Mouse (Mus musculus) ES-E14 (cell line): ENCODE measurements around the gene Babam1. TPM values are rescaled to one million over a fixed set of nuclear protein-coding genes. Genes with fewer than 3 reads are reported as not detected.
A peak's percentile ranks its signal among the peaks of the same experiment; 100 is the strongest.

Source experiments
- DNase-seq: peaks from one replicate; pipeline ENCODE4 v3.0.0-alpha.2; 2013; ENCODE audit warnings: low read depth, low spot score
- H3K27ac ChIP-seq: 2 replicates; pipeline ENCODE4 v1.5.1; 2012; ENCODE audit warnings: low read depth, mild to moderate bottlenecking, low read length, moderate library complexity, mixed read lengths; ENCODE audit not compliant: poor library complexity, insufficient read depth, severe bottlenecking
- H3K36me3 ChIP-seq: 2 replicates; pipeline ENCODE4 v1.6.1; 2012; ENCODE audit warnings: mild to moderate bottlenecking, low read length, moderate library complexity, mixed read lengths; ENCODE audit not compliant: control insufficient read depth, poor library complexity, insufficient read depth, severe bottlenecking
- H3K4me1 ChIP-seq, 2 experiments: fragments of 150-350 bp in 1 of 2; sonication (generic) in 1 of 2; 2 replicates each; pipeline ENCODE4 v1.6.1; 2012; ENCODE audit warnings: low read length in 2 of 2, mild to moderate bottlenecking in 1 of 2, mixed read lengths in 1 of 2; ENCODE audit not compliant: control insufficient read depth in 2 of 2, insufficient read depth in 2 of 2, poor library complexity in 1 of 2
- H3K4me3 ChIP-seq, 2 experiments: fragments of 150-350 bp in 1 of 2; sonication (generic) in 1 of 2; 2 replicates each; pipeline ENCODE4 v1.5.1; 2012; ENCODE audit warnings: low read length in 2 of 2, low read depth in 1 of 2, mild to moderate bottlenecking in 1 of 2, mixed read lengths in 1 of 2; ENCODE audit not compliant: insufficient read depth in 1 of 2, poor library complexity in 1 of 2, severe bottlenecking in 1 of 2
- H3K9ac ChIP-seq: 2 replicates; pipeline ENCODE4 v1.6.1; 2012; ENCODE audit warnings: low read depth, mild to moderate bottlenecking, low read length, mixed read lengths; ENCODE audit not compliant: poor library complexity, insufficient read depth, severe bottlenecking
- H3K9me3 ChIP-seq: fragments of 150-350 bp; sonication (generic); 2 replicates; pipeline ENCODE4 v1.6.1; 2012; ENCODE audit warnings: low read depth, mild to moderate bottlenecking, low read length; ENCODE audit not compliant: control insufficient read depth, insufficient read depth
- CHD2 ChIP-seq: IDR thresholded peaks from 2 replicates; pipeline ENCODE4 v1.6.1; 2014; ENCODE audit warnings: mild to moderate bottlenecking, low read depth, low read length, inconsistent platforms
- HCFC1 ChIP-seq: IDR thresholded peaks from 2 replicates; pipeline ENCODE4 v1.6.1; 2012; ENCODE audit warnings: low read length, inconsistent platforms, borderline replicate concordance; ENCODE audit not compliant: insufficient read depth
- MAFK ChIP-seq: IDR thresholded peaks from 2 replicates; pipeline ENCODE4 v1.6.1; 2014; ENCODE audit warnings: mild to moderate bottlenecking, low read depth, low read length, inconsistent platforms; ENCODE audit not compliant: insufficient read depth
- ZC3H11A ChIP-seq: IDR thresholded peaks from 2 replicates; pipeline ENCODE4 v1.6.1; 2012; ENCODE audit warnings: low read depth, mild to moderate bottlenecking, inconsistent platforms, low read length, borderline replicate concordance
- ZNF384 ChIP-seq: IDR thresholded peaks from 2 replicates; pipeline ENCODE4 v1.6.1; 2012; ENCODE audit warnings: low read depth, low read length, inconsistent platforms
- in situ Hi-C, 2 experiments: fragments of 600-800 bp; cut with MboI; formaldehyde crosslinking; loops; one replicate each; pipeline ENCODE4 v1.15.1; 2025; ENCODE audit warnings: low sequenced_read_pairs in 2 of 2, inconsistent platforms in 1 of 2; ENCODE audit not compliant: unreplicated experiment in 2 of 2
- total RNA-seq: library from RNA; depleted of rRNA; stranded (reverse); fragments of 300-350 nt; gene quantifications from 2 replicates; pipeline ENCODE4 v1.2.3, GENCODE M21; 2012

Gene Babam1
- total RNA-seq, 1 experiment, result 47.4 TPM

DNA sequence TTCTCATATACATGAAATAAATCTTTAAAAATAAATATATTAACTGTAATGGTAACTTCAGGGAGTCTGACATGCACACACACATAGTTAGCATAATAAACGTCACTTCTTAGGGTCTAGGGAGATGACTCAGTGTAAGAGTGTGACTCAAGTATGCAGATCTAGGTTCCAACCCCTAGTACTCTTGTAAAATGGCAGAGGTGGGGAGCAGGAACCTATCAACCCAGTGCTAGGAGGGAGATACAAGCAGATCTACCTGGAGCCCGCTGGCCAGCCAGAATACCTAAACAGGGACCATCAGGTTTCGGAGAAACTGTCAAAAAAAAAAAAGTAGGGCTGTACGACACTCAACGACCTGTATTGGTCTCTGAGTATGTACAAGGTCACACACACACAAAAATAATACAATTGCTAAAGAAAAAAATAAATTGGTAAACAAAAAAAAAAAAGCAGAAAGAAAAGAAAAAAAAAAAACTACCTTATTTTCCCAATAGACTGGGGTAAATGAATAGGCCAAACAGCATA lies 25.9 kb upstream of the Babam1 start:
- Histone ChIP-seq H3K27ac (peak overlapping the region; percentile 48; the same call in 1 of the 2 replicates), H3K4me3 (peak overlapping the region; percentile 88 to 94), H3K36me3 (peaks cover 24% of the 10 kb centered on the region), H3K9me3 (no peaks in the 10 kb centered on the region), H3K4me1 (peaks cover 7 to 24% of the 10 kb centered on the region in 2 experiments), H3K9ac (peak overlapping the region; percentile 63; the same call in 1 of the 2 replicates)
- no peak for DNase-seq
- in situ Hi-C loops, result no loop called here
- TF ChIP-seq ZNF384, result peak; percentile 49; the same call in 1 of the 2 replicates
- TF ChIP-seq ZC3H11A, result no peak

DNA sequence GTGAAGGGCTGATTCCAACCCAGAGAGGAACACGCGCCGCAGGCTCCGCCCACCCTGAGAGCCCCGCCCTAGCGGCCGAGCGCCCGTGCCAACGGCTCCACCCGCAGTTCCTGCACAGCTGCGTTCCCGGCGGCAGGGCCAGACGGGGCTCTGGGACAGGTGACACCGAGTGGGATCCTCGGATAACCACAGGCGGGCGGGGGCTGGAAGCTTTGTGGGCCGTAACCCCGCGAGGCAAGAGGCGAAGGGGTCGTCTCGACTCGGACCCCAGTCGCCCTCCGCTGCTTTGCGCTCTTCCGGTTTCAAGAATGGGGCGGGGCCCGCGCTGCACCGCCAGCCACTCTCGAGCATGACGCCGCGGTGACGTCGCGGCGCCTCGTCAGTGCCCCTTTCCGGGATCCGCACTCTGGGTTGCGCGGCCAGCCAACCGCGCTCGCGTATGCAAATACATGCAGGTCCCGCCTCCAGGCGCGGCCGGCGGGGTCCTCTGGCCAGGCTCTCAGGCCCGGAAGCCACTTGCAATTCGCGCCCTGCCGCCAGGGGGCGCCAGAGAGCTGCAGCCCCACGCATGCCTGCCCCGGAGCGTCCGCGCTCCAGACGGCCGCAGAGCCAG lies 25.3 kb upstream of the Babam1 start, which contains the start of gene Ocel1:
Gene Ocel1 (plus strand): TSS at position 63 of the 613 bp plus-strand sequence.
- DNase-seq, result peak; percentile 97
- Histone ChIP-seq H3K27ac (peak within 1 kb of the TSS; percentile 73), H3K36me3 (peaks cover 24% of the 10 kb centered on the region), H3K9ac (peak within 1 kb of the TSS; percentile 88), H3K4me3 (peak within 1 kb of the TSS; percentile 88 to 94), H3K4me1 (peaks cover 5 to 28% of the 10 kb centered on the region in 2 experiments), H3K9me3 (no peaks in the 10 kb centered on the region)
- TF ChIP-seq ZNF384 (0 out of 2 replicates have a peak, but pooled peaks have one; percentile 1), CHD2 (no peak), ZC3H11A (no peak), MAFK (no peak), HCFC1 (peak; percentile 40; the same call in 1 of the 2 replicates)
- in situ Hi-C loops, result no loop called here

DNA sequence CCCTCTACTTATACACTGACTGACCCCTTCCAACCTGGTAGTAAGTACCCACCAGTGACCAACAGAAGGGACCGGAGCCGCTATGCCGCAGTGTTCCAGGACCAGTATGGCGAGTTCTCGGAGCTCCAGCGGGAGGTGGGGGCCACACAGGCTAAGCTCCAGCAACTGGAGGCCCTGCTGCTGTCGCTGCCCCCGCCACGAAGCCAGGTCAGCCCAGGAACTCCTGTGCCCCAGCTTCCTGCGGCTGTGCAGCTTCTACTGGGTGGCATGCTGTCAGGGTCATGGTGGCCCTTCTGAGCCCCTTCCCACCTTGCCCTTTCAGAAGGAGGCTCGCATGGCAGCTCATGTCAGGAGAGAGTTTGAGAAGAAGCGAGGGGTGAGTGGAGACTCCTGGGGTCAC lies 24.2 kb upstream of the Babam1 start:
- Histone ChIP-seq H3K9ac (no peak overlapping the region), H3K4me1 (peaks cover 3 to 29% of the 10 kb centered on the region in 2 experiments; a peak in 3 of 4 replicates), H3K27ac (no peak overlapping the region), H3K36me3 (peaks cover 24% of the 10 kb centered on the region), H3K4me3 (peak overlapping the region in 1 of 2 experiments; percentile 23; a peak in 1 of 4 replicates), H3K9me3 (no peaks in the 10 kb centered on the region)
- TF ChIP-seq ZC3H11A (no peak), HCFC1 (no peak), CHD2 (no peak), ZNF384 (no peak), MAFK (no peak)
- in situ Hi-C loops, result no loop called here
- no peak for DNase-seq

DNA sequence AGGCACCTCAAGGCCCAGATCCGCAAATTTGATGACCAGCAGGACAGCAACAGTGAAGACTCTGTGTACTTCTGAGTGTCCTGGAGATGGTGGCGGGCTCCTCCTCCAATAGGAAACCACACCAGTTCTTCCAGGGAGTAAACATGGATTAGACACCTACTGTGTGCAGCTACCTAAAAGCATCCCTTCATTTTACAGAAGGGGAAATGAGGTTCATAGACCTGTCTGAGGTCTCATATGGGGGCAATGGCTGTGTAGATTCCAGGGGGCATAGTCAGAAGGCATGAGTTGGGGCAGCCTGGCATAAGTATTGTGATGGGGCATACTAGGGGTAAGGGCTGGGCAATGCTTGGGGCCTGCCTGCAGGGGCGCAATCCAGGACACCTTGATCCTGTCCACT lies 23.7 kb upstream of the Babam1 start:
- no peak overlapping the region for H3K9ac ChIP-seq
- DNase-seq, result no peak
- H3K9me3 ChIP-seq, result no peaks in the 10 kb centered on the region
- H3K27ac ChIP-seq, result no peak overlapping the region
- H3K4me1 ChIP-seq, result peaks cover 3 to 27% of the 10 kb centered on the region in 2 experiments; a peak in 3 of 4 replicates
- in situ Hi-C loops, result no loop called here
- TF ChIP-seq MAFK (no peak), CHD2 (no peak), HCFC1 (no peak), ZNF384 (no peak), ZC3H11A (no peak)
- H3K36me3 ChIP-seq, result peaks cover 23% of the 10 kb centered on the region
- H3K4me3 ChIP-seq, result no peak overlapping the region
